Mouse (Mus musculus): ENCODE results near the gene Ppp2r2c.
A peak's percentile ranks its signal among the peaks of the same experiment; 100 is the strongest.

Gene Ppp2r2c

GRCm38 (mm10) chr5:36971587-36971986 is 103.3 kb downstream of the Ppp2r2c start:
- ATAC-seq (ENCODE audit: insufficient number of reproducible peaks, low FRiP score, low TSS enrichment): peak; percentile 17; the same call in 1 of the 2 replicates

- no peak for ATAC-seq (ENCODE audit: insufficient number of reproducible peaks, low FRiP score, low TSS enrichment)
Measured at GRCm38 (mm10) chr5:36975336-36975735, 107.0 kb downstream of the Ppp2r2c start.

DNA sequence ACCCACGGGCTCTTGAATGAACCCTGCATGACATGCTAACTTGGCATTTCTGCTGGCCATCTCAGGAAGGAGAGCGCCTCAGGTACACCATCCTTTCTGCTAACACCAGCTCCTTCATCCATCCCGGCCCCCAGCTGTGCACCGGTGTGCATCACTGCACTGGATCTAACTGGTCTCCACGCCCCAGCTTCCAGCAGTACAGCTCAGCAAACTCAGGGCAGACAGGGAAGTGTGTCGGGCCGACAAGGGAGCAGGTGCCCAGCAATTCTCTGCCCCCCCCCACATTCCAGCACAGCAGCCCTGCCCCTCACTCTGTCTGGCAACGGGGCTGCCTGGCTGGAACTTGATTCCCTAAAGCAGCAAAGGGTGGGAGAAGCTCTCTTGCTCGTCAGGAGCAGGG is 109.5 kb downstream of the Ppp2r2c start:
- no peak for ATAC-seq (ENCODE audit: insufficient number of reproducible peaks, low FRiP score, low TSS enrichment)

DNA sequence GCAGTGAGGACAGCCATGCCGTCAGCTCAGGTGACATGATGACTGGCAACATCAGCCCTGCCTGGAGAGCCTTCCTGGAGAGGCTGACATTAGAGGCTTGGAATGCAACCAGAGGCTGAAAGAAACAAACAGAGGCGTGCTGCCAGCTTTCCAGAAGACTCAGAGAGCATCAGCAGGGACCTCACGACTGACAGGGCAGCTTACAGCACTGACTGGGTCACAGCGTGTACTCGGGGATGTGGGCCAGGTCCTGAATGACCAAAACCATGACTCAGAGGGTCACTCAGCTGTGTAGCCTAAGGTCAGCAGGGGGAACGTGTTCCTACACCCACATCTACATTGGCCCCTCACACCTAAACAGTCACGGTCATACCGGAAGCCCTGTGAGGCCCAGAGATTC is 110.7 kb downstream of the Ppp2r2c start:
- no peak for ATAC-seq (ENCODE audit: insufficient number of reproducible peaks, low FRiP score, low TSS enrichment)

- ATAC-seq (ENCODE audit: insufficient number of reproducible peaks, low FRiP score, low TSS enrichment): no peak
Measured at GRCm38 (mm10) chr5:36979631-36980030, 111.3 kb downstream of the Ppp2r2c start.

GRCm38 (mm10) chr5:36982271-36982670 is 114.0 kb downstream of the Ppp2r2c start:
- no peak for ATAC-seq (ENCODE audit: insufficient number of reproducible peaks, low FRiP score, low TSS enrichment)

DNA sequence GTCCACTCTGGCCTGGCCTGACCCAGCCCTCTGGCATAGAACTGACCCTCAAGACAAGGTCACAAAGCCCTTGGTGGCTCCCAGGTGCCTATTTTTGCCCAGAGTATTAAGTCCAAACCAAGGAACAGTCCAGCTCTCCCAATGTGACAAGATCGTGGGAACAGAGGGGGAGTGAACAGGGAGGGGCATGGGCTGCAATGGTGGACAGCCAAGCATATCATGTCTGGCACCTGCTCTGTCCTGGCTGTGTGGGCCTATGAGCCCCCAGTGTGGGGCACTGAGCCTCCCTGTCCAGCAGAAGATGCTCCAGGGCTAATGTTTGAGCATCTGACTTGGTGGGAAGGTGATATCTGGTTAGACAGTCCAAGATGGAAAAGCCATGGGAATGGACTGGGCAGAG is 118.3 kb downstream of the Ppp2r2c start:
- ATAC-seq (ENCODE audit: insufficient number of reproducible peaks, low FRiP score, low TSS enrichment): no peak

GRCm38 (mm10) chr5:36988124-36988780 is 119.9 kb downstream of the Ppp2r2c start:
- peak; percentile 37 for ATAC-seq (ENCODE audit: insufficient number of reproducible peaks, low FRiP score, low TSS enrichment)

- peak; percentile 98 for ATAC-seq (ENCODE audit: insufficient number of reproducible peaks, low FRiP score, low TSS enrichment)
Measured at GRCm38 (mm10) chr5:36988781-36989624, 120.7 kb downstream of the Ppp2r2c start, which contains the start of gene Wfs1. TSS of gene Wfs1 (minus strand) at chr5:36989205.

- no peak for ATAC-seq (ENCODE audit: insufficient number of reproducible peaks, low FRiP score, low TSS enrichment)
Measured at GRCm38 (mm10) chr5:36989625-36989977, 121.3 kb downstream of the Ppp2r2c start.

DNA sequence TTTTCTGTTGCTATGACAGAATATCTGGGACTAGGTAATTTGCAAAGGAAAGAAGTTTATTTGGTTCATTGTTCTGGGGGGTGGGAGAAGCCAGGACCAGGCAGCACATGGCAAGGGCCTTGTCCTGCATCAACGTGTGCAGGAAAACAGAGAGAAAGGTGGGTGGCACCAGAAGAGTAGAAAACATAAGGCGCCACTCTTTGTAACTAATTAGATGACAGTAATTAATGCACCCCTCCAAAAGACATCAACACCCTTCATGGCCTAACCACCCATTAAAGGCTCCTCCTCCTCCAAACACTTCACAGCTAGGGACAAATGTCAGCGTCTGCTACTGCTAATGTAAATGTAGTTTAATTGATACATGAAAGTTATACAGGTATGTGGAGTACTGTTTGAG is 121.9 kb downstream of the Ppp2r2c start:
- ATAC-seq (ENCODE audit: insufficient number of reproducible peaks, low FRiP score, low TSS enrichment): no peak

GRCm38 (mm10) chr5:36990631-36991350 is 122.5 kb downstream of the Ppp2r2c start:
- ATAC-seq (ENCODE audit: insufficient number of reproducible peaks, low FRiP score, low TSS enrichment): no peak

DNA sequence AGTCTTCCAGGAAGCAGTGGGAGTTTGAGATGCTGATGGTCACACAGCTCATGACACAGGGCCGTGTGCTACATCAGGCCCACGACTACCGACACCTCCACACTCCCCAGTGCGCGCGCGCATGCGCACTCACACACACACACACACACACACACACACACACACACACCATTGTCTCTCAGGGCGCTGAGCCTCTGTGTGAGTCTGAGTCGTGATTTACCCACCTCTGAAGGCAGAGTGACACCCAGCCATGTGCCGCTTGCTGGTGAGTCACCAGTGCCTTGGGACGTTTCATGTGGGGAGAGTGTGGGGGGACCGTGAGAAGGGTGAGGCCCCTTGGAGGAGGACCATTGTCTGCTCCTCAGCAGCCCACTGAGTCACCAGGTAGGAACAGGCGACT is 128.1 kb downstream of the Ppp2r2c start:
- no peak for ATAC-seq (ENCODE audit: insufficient number of reproducible peaks, low FRiP score, low TSS enrichment)

- ATAC-seq (ENCODE audit: insufficient number of reproducible peaks, low FRiP score, low TSS enrichment): no peak
Measured at GRCm38 (mm10) chr5:36997996-36998395, 129.7 kb downstream of the Ppp2r2c start.

- no peak for ATAC-seq (ENCODE audit: insufficient number of reproducible peaks, low FRiP score, low TSS enrichment)
Measured at GRCm38 (mm10) chr5:37001002-37001401, 132.7 kb downstream of the Ppp2r2c start.

GRCm38 (mm10) chr5:37002001-37002400 is 133.7 kb downstream of the Ppp2r2c start:
- no peak for ATAC-seq (ENCODE audit: insufficient number of reproducible peaks, low FRiP score, low TSS enrichment)
